Mouse (Mus musculus): ENCODE data around the gene Defa17. TPM values are rescaled to one million over a fixed set of nuclear protein-coding genes. Genes with fewer than 3 reads are reported as not detected.
"Not testable (repeated sequence)": the region's sequence is repeated elsewhere in the genome, so short reads cannot be mapped to it uniquely, and the experiment has no call there.

The Defa17 gene
- total RNA-seq (2021): not detected

- intact Hi-C loops (cut with DNase I): not testable (repeated sequence)
Observed at GRCm38 (mm10) chr8:21655480-21655879, at the start of gene Defa17. Defa17 (plus strand) TSS chr8:21655780.

GRCm38 (mm10) chr8:21617883-21618282 is 37.7 kb upstream of the Defa17 start, which contains the start of gene Defa26:
Defa26 (plus strand) TSS chr8:21618183.
- DNase-seq (ENCODE audit: low spot score); intact Hi-C loops (cut with DNase I): not testable (repeated sequence)

More at GRCm38 (mm10) chr8:21655480-21655879, at the start of gene Defa17:
- not testable (repeated sequence) for DNase-seq (ENCODE audit: low spot score)

GRCm38 (mm10) chr8:21665497-21665896 is 9.9 kb downstream of the Defa17 start, which contains the start of gene Defa34:
Defa34 (plus strand) TSS chr8:21665797.
- DNase-seq (ENCODE audit: low spot score); intact Hi-C loops (cut with DNase I): not testable (repeated sequence)

DNA sequence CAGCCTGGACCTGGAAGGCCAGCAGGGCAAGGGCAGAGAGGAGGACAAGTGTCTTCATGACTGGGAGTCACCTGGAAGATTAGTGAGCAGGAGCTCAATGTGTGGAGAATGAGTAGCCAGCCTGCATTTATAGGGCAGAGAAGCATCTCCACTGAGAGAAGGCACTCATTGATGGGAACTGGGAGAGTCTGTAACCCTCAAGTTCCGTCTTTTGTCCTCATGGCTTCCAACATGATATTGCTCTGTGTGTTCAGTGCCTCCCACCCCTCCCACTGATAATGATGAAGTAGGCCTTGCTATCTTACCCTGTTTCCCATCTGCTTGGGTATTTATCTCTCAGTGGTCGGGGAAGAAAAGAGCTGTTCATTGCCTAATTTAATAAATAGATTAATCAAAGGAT is 48.0 kb downstream of the Defa17 start, which contains the start of gene AY761184:
Gene AY761184 (minus strand): TSS at position 101 of the 400 bp plus-strand sequence.
- DNase-seq (ENCODE audit: low spot score); intact Hi-C loops (cut with DNase I): not testable (repeated sequence)

Other genes with a start within 250 kb of the Defa17 start
- not detected for gene Defa36, start 228.4 kb upstream of the Defa17 start, total RNA-seq (2021)
- not detected for gene Gm7849, start 199.2 kb upstream of the Defa17 start, total RNA-seq (2021)
- not detected for gene Defa20, start 146.5 kb upstream of the Defa17 start, total RNA-seq (2021)
- not detected for gene Defa32, start 126.7 kb upstream of the Defa17 start, total RNA-seq (2021)
- not detected for gene Defa37, start 90.4 kb upstream of the Defa17 start, total RNA-seq (2021)
- not detected for gene Defa28, start 72.8 kb upstream of the Defa17 start, total RNA-seq (2021)
- gene Gm7861, start 61.3 kb upstream of the Defa17 start, total RNA-seq (2021): not detected
- not detected for gene Defa26, start 37.6 kb upstream of the Defa17 start, total RNA-seq (2021)
- not detected for gene Defa34, start 10.0 kb downstream of the Defa17 start, total RNA-seq (2021)
- not detected for gene AY761184, start 47.9 kb downstream of the Defa17 start, total RNA-seq (2021)
- gene Defa24, start 78.7 kb downstream of the Defa17 start, total RNA-seq (2021): not detected
- gene Defb50, start 167.8 kb downstream of the Defa17 start, total RNA-seq (2021): not detected
- gene Defb2, start 184.1 kb downstream of the Defa17 start, total RNA-seq (2021): not detected
- not detected for gene Defb10, start 203.1 kb downstream of the Defa17 start, total RNA-seq (2021)
- not detected for gene Defb9, start 229.6 kb downstream of the Defa17 start, total RNA-seq (2021)

Measured in heart, postnatal 25 days (tissue).